Mouse (Mus musculus): ENCODE measurements around the gene Prn. TPM values are rescaled to one million over a fixed set of nuclear protein-coding genes. Genes with fewer than 3 reads are reported as not detected.

Prn gene
- not detected in 2 replicates for polyA plus RNA-seq (2012; rRNA removed; ENCODE audit: low replicate concordance)

DNA sequence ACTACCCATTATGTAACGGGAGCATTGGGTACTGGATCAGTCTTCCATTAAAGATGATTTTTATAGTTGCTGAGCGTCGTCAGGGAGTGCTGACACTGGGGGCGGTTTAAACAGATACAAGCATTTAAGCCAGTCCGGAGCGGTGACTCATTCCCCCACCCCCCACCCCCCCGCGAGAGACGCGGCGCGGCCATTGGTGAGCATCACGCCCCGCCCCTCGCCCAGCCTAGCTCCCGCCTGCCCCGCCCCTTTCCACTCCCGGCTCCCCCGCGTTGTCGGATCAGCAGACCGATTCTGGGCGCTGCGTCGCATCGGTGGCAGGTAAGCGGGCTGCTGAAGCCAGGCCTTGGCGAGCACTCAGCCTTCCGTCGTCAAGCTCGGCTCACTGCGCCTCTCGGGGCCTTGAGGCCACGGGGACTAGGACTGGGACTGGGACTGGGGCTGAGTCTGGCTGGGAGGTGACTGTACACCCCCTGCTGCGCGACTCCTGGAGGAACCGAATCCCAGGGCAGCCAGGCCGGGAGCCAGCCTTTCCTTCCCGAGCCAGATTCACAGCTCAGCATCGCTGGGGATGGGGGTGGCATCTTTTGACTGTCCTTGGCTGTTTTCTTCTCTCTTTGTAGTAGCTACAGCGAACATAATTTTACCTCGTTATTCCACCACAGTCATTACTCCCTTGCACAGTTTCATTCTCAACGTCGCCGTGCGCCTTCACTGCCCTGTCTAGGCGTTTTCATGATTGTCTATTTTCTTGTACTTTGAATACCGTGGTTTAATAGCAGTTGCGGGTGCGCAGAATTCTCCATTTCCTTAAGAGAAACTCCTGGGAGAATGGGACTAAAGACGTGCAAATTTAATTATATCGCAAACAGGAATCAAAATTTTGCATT, at the start of gene Prn, which contains the start of gene Prnp:
TSS of gene Prn (plus strand) at position 275 of the 890 bp plus-strand sequence.
TSS of gene Prnp (plus strand) at position 246 of the 890 bp plus-strand sequence.

DNA sequence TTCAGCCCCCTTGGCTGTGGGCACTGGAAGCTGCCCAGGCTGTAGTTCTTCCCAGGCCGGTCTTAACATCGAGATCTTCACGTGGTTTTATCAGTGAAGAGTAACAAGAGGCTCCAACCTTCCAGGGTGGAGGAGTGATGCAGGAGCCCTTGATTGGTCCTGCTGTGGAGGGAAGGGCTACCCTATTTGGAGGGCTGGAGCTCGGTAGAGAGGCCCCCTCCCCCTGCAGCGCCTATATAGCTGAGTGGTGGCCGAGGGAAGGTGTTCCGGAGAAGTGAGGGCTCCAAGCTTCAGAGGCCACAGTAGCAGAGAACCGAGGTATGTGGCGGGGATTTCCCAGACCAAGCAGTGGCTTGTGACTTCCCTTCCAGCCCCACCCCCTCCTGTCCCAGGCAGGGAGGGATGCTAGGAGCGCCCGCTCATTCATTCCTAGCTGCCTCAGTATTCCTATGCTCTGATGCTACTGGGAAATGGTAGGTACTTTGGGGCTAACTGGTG, 40.9 kb downstream of the Prn start, which contains the start of gene Prnd:
TSS of gene Prnd (plus strand) at position 264 of the 498 bp plus-strand sequence.

Other genes with a start within 250 kb of the Prn start
- gene Erv3, start 50.2 kb upstream of the Prn start, polyA plus RNA-seq (2012; rRNA removed; ENCODE audit: low replicate concordance): 0.08 and 0.14 TPM in 2 replicates
- 106 and 159 TPM in 2 replicates for gene Prnp, start within 50 bp of the Prn start, polyA plus RNA-seq (2012; rRNA removed; ENCODE audit: low replicate concordance)
- 6.2 and 9.5 TPM in 2 replicates for gene Prnd, start 40.9 kb downstream of the Prn start, polyA plus RNA-seq (2012; rRNA removed; ENCODE audit: low replicate concordance)
- gene Rassf2, start 120.3 kb downstream of the Prn start, polyA plus RNA-seq (2012; rRNA removed; ENCODE audit: low replicate concordance): 48.4 and 87.2 TPM in 2 replicates
- gene Slc23a2, start 235.2 kb downstream of the Prn start, polyA plus RNA-seq (2012; rRNA removed; ENCODE audit: low replicate concordance): 22.0 and 29.4 TPM in 2 replicates